In the genomic region with DNA sequence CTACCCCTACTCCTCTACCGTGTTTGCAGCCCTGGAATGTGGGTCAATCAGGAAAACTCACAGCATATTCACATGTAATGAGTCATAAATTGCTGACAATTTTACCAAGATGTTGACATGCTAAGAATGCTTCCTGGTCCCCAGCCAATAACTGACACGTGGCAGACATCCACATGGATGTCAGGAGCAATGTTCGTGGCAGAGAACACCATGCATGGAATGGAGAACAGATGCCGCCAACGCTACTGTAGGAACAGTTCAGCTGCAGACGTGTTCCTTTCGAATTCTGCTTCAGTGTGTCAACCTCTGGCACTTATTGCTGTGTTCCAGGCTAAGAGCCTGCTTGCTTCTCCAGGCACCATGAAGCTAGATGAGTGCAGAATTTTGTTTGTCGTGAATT, we compare ENCODE assay signal across 8 mouse cellular contexts.
DNase-seq lines count a peak whose midpoint lies in the region; ATAC-seq and TF ChIP-seq lines count a peak whose summit lies in the region.
"Had no signal": no experiment of that assay in that cellular context is flagged by ENCODE, and none has a peak within 500 bp of the region (broad histone marks: within the 10 kb centered on the region; RNA-seq: fewer than 3 reads in every experiment).

No protein-coding gene starts in this region.

- no peak overlapping the region for H3K4me3 ChIP-seq in gastrocnemius, adult 2 months
- no peak overlapping the region for H3K4me3 ChIP-seq in myocyte
- H3K4me3 ChIP-seq: megakaryocyte, embryonic 14.5 days had no signal

- no peak overlapping the region for H3ac ChIP-seq in myocyte (ENCODE audit: control insufficient read depth, insufficient read length)

- TF ChIP-seq CTCF in gastrocnemius, adult 2 months (IDR thresholded peaks at IDR 0.05) = no peak

- no peaks in the 10 kb centered on the region for H3K36me3 ChIP-seq in myocyte (ENCODE audit: control insufficient read depth, insufficient read depth)

- no peaks in the 10 kb centered on the region for H3K27me3 ChIP-seq in myocyte (ENCODE audit: control insufficient read depth, insufficient read depth, insufficient read length)
- H3K27me3 ChIP-seq: megakaryocyte, embryonic 14.5 days had no signal

- H3K79me2 ChIP-seq in myocyte (ENCODE audit: control insufficient read depth, insufficient read depth) = no peaks in the 10 kb centered on the region

- intact Hi-C loops in gastrocnemius, adult 2 months (cut with DNase I) = no loop called here

- ATAC-seq in erythroblast, adult 5-6 weeks (replicated peaks; ENCODE audit: low FRiP score, poor library complexity, severe bottlenecking) = no peak

- TF ChIP-seq POLR2A in myocyte (IDR thresholded peaks at IDR 0.05; ENCODE audit: insufficient read length, low read depth) = no peak

- DNase-seq in left cerebral cortex, adult 18-20 months (ENCODE audit: low spot score in 2 of 2) = peak; percentile 16 to 36
- no peak for DNase-seq in left cerebral cortex, adult 11 months (ENCODE audit: low spot score)
- peak; percentile 28 for DNase-seq in gastrocnemius, adult 2 months
- DNase-seq in layer of hippocampus, adult 18-20 months (ENCODE audit: low spot score in 2 of 2) = peak; percentile 35 to 73
- no peak for DNase-seq in c-Kit-positive CD71-positive TER-119-positive erythroid progenitor cells, embryonic 14.5 days (ENCODE audit: low spot score)

- peak overlapping the region; percentile 16 for H3K4me2 ChIP-seq in myocyte (ENCODE audit: low read depth)

- H3K27ac ChIP-seq in gastrocnemius, adult 2 months = no peak overlapping the region

TF ChIP-seq in myocyte, 11 proteins besides CTCF, POLR2A, EP300 and RAD21:
- TF ChIP-seq USF1 (IDR thresholded peaks at IDR 0.05; ENCODE audit: low read depth) (no peak), TCF3 (IDR thresholded peaks at IDR 0.05; ENCODE audit: insufficient read length, low read depth) (no peak), CEBPB (IDR thresholded peaks at IDR 0.05; ENCODE audit: insufficient read depth, poor library complexity, severe bottlenecking) (no peak), REST (IDR thresholded peaks at IDR 0.05; ENCODE audit: insufficient read depth, insufficient read length) (no peak), TCF12 (IDR thresholded peaks at IDR 0.05; ENCODE audit: insufficient read depth, poor library complexity, severe bottlenecking) (no peak), MAX (IDR thresholded peaks at IDR 0.05; ENCODE audit: low read depth) (no peak), E2F4 (IDR thresholded peaks at IDR 0.05; ENCODE audit: insufficient read depth) (no peak), MYOG (IDR thresholded peaks at IDR 0.05; ENCODE audit: control insufficient read depth in 1 of 3, insufficient read depth in 1 of 3, insufficient read length in 2 of 3, low read depth in 2 of 3) (no peak), MYOD1 (IDR thresholded peaks at IDR 0.05; ENCODE audit: control insufficient read depth in 1 of 3, insufficient read length in 2 of 3, low read depth in 2 of 3) (no peak), POLR2AphosphoS2 (IDR thresholded peaks at IDR 0.05; ENCODE audit: insufficient read length, low read depth) (no peak), SRF (IDR thresholded peaks at IDR 0.05; ENCODE audit: control insufficient read depth, insufficient read length, low read depth) (no peak)

Comparison
In these comparisons a context has a peak if more than half of its experiments do, and no peak if none do; other contexts are left out.
1. DNase-seq: peak in left cerebral cortex, adult 18-20 months (2 of 2), gastrocnemius, adult 2 months (single experiment) and layer of hippocampus, adult 18-20 months (2 of 2); none in left cerebral cortex, adult 11 months (single experiment) and c-Kit-positive CD71-positive TER-119-positive erythroid progenitor cells, embryonic 14.5 days (single experiment).